Mouse (Mus musculus) NIH3T3 (cell line): Measurements from ENCODE around the gene Hc.
A peak's percentile ranks its signal among the peaks of the same experiment; 100 is the strongest.

ENCODE experiments used
- DNase-seq: peaks from one replicate; pipeline ENCODE4 v3.0.0-alpha.2; 2012; ENCODE audit warnings: low read depth

The Hc gene

DNA sequence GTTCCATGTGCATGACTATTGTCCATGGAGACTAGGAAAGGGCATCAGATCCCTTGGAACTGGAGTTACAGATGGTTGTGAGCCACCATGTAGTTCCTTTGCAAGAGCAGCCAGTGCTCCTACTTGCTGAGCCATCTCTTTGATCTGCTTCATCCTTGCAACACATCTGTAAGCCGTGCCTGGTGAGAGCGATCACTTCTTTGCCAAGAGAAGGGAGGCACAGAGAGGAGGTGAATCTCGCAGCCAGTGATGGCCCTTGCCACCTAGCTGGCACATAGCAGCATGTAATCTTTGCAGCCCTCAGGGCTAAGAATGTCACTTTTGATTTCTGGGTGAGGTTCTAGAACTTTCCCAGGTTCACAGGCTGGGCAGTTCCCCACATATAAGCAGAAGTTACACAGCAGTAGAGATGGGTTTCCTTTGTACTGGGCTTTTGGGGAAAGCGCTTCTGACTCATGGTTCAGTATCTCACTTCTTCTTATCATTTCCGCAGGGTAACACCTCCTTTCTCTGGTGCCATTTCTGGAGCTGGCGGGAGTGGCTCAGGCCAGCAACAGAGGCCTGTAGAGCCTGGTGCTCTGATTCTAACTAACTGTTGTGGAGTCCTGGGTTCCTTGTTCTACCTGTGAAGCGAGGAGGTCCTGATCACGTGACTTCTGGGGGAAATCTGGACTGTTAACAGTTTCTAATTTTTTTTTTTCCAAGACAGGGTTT is 84.1 kb downstream of the Hc start:
- DNase-seq: no peak

DNA sequence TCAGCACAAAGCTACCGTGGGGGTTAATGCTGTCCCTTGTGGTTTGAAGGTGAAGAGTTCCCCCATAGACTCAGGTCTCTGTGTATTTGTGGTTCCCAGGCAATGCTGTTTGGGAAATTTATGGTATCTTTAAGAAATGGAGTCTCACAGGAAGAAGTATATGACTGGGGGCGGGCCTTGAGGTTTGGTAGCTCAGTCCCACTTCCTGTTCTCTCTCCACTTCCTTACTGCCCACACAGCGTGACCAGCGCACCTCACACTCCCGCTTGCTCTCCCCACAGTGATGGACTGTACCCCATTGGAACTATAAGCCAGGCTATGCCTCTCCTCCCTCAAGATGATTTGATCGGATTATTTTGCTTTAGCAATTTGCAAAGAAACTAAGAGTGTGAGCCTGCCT is 84.8 kb downstream of the Hc start:
- no peak for DNase-seq

DNA sequence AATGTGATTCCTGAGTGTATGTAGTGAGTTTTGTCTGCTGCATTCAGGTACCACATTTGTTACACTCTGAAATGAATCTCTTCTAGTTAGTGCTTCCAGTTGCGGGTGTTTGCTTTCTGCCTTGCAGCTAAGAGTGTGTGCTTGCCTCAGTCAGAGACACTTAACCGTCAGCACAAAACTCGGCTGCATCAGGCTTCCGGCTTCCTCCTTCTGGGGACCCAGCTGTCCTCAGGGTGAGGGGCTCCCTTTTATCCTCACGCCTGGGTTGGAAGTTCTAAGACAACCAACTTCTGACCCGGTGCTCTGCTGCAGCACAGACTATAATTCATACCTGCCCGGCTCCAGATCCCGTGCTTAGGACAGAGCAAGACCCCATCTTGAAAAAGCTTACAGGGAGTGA is 88.2 kb downstream of the Hc start:
- DNase-seq: no peak

DNA sequence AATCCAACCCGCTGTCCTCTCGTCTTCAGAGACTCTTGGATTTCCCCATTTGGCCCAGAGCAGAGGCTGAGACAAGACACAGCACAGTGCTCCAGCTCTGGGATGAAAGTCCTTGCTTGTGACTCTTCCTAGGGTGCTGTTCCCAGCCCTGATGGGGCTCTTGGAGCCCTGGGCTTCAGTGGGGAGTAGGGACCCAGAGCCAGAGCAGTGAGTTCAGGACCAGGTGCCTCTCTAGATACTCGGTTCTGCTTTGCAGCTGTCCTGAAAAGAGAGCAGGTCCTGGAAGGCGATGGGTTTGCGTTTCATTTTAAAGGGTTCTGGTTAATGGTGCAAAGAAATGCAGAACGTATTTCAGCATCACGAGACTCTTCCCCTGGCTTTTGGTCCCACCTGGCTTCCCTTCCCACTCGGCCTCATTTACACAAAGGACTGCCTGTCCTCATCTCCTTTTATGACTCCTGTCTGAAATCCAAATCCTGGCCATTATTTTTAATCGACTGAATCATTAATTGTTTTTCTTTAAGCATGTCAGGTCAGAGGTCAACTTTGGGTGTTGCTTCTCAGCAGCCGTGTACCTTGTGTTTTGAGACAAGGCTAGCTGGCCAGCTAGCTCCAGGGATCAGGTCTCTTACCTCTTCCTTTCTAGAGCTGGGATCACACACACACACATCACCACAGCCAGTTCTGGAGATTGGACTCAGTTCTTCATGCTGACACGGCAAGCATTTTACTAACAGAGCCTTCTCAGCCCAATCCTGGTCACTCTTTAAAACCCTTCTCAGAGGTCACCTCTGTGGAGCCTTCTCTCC is 90.0 kb downstream of the Hc start:
- DNase-seq: no peak

DNA sequence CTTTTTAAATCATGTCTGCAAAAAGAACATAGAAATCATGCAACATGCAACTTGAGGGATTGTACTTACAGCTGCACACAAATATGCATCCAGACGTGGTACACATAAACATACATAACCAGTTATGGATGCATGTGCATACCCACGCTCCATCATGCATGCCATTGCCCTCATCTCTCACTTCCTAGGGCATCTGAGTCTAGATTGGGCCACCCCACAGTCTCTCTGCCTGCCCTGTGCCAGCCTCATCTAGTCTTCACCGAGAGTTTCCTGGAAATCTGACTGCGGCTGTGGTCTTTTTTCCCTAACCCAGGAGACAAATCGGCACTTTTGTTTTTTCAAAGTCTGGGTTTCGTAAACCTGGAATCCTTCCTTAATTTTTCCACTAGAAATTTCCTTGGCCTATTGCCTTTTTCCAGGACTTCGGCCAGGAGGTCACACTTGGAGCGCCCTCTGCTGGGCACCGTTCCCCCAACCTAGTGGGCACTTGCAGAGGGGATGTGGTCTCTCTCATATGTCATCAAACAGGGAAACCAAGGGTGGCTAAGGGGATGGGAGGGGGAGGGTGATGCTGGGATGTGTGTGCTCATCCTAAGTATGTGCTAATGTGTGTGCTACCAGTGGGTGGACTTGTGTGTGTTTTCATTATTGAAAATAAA is 91.0 kb downstream of the Hc start:
- peak; percentile 81 for DNase-seq

DNA sequence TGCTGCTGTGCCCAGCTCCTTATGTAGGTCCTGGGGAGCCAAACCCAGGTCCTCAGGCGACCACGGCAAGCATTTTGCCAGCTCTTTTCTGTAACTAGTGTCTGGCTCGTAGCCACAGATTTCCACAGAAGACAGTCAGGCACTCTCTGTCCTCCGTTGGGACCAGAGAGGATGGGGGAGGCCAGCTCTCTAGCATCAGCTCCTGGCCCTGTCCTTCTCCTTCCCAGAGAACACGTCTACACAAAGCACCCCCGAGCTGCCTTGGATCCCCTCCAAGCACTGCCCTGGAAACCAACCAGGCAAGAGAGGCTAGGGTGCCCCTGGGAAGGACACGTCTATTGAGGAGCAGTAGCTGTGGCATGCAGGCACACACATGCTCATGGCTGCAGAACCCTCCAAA is 92.1 kb downstream of the Hc start:
- DNase-seq: no peak

DNA sequence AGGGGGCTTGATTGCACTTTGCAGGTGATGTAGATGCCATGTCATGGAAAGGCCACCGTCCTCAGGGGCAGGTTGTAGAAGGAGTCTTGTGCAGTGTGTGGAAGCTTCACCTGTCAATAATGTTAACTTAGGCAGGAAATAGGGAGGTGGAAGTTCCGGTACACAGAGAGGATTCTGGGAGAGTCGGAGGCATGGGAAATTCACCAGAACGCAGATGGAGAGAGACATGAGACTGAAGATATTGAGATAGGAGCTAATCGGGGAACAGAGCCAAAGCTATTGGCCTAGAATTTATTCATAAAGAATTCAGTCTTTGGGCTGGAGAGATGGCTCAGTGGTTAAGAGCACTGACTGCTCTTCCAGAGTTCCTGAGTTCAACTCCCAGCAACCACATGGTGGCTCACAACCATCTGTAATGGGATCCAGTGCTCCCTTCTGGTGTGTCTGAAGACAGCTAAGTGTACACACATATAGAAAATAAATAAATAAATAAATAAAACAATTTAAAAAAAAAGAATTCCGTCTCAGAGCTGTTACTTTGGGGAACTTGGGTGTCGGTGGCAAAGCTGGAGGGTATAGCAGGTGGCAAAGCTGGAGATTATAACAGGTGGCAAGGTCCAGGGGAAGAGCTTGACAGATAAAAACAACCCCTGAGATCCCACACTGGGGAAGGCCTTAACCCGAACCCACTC is 94.8 kb downstream of the Hc start:
- no peak for DNase-seq

DNA sequence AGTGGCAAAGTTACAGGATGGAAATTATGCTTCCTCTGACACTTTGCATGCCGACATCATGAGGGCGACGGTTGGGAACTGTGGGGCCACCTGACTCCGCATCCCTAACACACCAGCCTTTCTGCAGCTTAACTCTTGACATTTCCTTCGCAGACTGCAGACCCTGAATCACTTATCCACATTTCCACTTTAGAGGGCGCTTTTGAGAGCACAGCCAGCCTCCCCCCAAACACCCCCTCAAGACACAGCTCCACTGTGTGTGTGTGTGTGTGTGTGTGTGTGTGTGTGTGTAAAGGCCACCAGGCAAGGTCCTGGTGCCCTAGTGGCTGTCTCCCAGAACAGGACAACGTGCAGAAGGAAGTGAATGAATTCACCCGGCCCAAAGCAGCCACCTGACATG is 95.4 kb downstream of the Hc start:
- DNase-seq: no peak

DNA sequence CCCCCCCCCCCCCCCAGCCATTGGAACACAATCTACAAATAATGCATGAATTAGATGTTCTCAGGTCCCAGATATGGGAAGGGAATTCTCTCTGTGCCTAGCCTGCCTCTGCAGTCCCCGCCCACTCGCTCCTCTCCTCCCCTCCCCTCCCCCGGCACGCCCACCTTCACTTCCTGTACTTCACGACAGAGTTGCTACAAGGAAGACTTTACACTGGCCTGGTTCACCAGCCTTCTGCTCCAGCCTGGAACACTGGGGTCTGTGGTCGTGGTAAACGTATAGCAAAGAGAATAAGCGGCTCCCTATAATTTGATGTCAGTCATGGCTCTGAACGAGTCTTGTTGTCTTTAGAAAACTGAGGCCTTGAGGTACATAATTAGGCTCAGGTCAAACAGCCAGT is 95.9 kb downstream of the Hc start:
- DNase-seq: no peak

DNA sequence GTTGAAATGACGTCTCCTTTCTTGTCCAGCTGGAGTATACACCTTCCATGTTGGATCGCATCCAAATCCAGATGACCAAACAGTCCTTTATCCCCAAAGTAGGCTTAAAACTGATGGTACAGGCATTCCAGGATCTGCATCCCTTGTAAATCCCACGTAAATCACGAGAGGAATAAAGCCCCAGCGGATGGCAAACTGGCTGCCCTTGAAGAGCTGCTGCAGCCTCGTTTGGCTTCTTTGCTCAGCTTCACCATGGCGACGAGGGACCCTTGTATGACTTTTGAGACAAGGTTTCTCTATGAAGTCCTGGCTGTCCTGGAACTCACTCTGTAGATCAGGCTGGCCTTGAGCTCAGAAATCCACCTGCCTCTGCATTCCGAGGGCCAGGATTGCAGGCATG is 96.6 kb downstream of the Hc start:
- no peak for DNase-seq

DNA sequence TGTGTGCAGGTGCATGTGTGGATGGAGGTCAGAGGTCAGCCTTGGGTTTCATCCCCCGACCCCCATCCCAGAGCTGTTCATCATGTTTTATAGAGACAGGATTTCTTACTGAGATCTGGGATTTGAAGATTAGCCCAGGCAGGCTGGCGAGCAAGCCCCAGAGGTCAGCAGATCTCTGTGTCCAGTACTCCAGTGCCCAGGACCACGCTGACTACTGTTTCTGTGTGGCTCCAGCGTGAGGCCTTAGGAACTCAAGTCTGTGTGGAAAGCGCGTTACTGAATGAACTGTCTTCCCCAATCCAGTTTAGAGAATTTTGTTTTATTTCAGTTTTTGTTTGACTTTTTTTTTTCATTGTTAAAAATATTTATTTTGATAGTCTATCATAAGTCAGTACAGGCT is 97.0 kb downstream of the Hc start:
- DNase-seq: no peak

DNA sequence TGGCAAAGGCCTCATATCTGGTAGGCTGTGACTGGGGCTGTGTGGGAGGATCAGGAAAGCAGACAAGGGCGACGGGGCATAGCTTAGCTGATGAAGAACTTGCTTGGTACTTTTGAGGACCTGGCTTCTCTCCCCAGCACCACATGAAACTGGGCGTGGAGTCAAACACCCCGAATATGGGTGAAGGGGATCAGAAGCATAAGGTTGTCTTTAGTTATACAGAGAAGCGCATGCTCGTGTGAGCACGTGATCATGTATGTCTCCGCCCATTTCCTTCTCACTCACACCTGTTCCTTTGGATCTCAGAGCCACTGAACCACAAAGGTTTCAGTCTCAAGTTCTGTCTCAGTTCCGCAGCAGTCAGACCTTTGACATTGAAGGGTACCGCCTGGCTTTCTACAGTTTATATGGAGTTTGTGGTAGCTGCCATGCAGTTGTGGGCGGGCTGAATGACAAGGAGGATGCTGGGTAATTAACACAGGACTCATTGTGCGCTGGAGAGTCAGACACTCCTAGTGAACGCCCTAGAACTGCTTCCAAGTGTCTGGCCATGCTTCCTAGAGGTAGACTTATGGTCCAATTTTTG is 97.8 kb downstream of the Hc start:
- DNase-seq: no peak

DNA sequence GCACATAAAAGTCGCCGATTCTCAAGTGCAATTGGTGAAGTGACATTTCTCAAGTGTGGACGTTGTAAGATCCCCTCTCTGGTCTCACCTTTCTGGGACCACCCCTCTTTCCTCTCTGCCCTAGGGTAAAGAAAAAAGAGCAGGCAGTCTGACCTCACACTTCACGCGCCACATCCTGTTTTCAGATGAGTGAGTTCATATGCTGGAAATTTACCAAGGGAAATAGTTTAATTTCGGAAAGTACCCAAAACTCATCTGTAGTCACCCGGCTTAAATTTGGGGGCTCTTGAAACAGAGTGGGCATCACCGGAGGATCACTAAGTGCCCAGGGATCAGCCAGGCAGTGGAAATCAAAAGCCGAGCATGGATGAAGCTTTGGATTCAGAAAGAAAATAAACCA is 98.3 kb downstream of the Hc start:
- DNase-seq: no peak

DNA sequence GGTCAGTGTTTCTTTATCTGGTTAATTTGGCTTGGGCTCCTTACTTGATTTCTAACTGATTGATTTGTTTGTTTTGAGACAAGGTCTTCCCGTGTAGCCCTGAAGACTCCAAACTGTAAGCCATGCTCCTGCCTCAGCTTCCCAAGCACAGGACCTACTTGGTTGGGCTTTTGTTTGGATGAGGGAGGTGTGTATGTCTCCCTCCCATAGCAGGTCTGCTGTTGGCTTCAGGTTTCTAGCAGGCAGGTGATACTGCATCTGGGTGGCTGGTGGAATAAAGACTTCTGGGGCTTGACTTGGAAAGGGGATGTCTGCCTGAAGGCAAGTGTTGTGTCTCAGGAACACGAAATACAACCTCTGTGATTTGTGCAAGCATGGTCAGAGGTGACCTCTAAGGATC is 99.0 kb downstream of the Hc start:
- DNase-seq: no peak

DNA sequence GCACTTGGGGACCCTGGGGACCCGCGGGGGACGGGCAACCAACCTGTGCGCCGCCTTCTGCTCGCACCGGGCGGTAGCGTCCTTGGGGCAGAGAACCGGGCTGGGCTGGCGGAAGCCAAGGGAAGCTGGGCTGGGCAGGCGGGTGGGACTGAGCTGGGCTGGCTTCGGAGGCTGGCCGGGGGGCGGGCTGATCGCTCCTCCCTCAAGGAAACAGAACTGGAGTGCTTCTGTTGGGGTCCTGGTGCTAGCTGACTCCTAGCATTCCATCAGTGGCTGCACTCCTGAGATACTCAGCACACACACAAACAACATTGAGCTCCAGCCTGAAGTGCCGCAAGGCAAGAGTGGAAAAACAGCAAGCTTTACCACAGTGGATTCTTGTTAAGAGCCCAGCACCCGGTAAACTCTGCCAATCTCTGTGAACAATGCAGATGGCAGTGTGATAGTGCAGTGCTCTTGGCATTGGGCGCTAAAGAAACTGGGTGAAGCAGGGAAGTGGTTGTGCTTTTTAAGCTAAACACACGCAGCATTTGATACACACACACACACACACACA is 99.7 kb downstream of the Hc start, which contains the start of gene Traf1:
Gene Traf1, minus strand, starts transcription at position 292 of the 556 bp plus-strand sequence.
- no peak for DNase-seq

DNA sequence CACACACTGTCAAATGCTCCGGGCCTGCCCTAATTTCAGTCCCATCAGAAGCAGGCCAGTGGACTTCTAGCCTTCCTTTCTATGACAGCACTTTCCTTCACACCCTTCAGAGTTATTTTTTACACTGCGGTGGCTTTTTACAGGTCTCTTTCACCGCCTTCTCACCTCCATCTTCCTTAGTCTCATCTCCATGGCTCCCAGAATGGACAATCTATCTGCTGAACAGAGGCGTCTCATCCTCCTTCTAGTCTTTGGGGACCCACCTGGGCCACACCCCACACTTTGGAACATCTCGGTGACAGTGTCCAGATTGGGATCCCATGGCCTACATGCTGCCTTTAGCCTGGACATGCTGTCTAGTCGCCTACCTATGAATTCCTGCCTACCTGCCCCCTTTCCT is 100.3 kb downstream of the Hc start:
- DNase-seq: no peak

DNA sequence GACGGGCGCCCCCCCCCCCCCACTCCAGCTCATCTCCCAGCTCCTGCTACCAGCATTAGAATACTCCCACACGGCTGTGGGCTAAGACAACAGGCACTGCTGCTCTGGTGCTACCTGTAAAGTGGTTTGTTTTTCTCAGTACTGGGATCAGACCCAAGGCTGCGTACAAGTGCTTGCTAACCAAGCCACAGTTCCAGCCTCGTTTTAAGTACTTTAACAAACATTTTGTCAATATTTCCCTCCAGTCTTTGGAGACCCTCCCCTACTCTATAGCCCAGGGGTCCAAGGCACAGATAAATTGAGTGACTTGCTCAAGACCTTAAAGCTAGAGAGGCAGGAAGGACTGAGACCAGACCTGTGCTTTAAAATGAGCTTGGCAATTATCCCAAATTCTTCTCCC is 100.8 kb downstream of the Hc start:
- DNase-seq: no peak

DNA sequence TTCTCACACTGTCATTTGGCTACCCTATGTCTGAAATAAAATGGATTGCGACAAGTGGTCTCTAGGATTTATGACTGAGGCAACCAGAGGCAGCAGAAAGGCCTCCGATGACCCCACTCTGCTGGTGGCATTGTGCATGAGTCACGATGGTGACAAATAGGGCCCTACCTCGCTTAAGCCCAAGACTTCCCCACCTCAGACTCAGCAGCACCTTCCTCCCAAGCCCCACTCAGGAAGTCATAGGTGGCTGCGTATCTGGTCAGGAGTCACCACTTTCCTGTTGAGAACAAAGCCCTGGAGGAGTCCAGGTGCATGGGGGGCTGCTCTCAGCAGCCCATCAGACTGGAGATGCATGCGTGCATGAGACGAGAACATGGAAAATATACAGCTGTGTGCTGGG is 102.7 kb downstream of the Hc start:
- no peak for DNase-seq

DNA sequence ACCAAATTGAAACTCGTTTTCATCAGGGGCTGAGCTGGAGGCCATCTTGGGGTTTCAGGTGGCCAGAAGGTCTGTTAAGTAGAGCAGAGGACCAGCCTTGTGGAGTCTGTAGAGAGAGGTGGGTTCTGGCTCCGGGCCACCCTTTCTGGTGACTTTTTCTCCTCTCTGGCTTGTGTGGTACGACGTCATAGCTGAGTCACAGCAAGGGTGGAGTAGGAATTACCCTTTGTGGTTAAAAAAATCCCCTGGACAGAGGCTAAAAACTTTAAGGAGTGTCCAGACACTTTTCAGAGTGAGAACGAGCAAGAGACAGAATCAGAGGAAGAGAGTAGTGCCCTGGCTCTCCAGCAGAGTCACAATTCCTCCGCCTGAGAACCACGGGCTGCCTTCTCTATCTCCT is 103.2 kb downstream of the Hc start:
- DNase-seq: peak; percentile 78

DNA sequence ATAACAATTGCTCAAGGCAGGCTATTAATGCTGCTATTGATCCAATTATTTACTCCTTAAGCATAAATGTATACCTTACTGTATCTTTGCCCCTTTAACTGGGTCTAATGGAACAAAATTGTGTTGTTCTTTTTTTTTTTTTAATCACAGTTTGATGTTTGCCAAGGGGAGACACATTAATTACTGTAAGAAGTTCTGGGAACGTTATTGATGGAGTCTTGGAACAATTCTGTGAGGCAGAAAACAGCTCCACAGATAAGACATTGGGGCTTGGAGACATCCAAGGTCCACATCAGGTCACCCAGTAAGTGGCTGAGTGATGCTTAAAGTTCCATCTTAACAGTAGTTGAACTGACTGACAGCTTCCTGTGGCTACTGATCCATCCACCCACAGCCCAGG is 103.8 kb downstream of the Hc start:
- DNase-seq: no peak

DNA sequence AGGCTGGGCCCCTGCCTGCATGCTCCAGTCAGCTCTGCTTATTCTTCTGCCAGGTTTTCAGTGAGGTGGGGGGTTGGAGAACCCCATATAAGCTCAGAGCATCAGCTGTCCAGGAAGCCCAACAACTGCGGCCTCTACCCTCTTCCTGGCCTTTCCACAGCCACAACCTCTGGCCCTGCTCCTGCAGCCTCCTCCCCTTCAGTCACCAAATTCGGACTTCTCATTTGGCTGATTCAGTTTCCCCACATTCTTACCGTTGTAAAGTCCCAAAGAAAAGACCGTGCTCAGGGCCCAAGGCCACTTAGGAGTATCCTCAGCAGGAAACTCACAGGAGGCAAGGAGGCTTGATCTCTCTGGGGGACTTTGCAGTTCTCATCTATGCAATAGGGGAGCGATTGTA is 104.3 kb downstream of the Hc start:
- no peak for DNase-seq

DNA sequence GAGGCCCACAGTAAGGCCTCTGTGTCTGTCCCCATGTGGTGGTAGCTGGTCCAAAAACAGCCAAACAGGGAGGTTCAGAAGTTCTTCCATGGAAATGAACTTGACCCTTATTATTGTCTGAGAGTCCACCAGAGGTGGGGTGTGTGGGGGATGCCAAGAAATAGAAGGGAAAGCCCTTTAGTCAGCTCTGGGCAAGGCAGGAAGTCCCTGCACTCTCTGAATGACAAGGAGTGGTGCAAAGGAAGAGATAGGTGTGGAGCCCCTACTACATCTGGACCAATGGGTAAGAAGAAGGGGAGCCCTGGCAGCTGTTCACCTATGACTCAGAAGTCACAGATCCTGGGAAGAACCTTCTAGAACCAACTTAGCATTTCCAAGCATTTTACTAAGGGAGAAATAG is 106.9 kb downstream of the Hc start:
- DNase-seq: no peak
